Mouse (Mus musculus): ENCODE results near the gene Nqo1. TPM values are rescaled to one million over a fixed set of nuclear protein-coding genes. Genes with fewer than 3 reads are reported as not detected.

The Nqo1 gene
- total RNA-seq, 4 experiments from 2014 or later = 5.2 to 7.8 (median 6.7) TPM

DNA sequence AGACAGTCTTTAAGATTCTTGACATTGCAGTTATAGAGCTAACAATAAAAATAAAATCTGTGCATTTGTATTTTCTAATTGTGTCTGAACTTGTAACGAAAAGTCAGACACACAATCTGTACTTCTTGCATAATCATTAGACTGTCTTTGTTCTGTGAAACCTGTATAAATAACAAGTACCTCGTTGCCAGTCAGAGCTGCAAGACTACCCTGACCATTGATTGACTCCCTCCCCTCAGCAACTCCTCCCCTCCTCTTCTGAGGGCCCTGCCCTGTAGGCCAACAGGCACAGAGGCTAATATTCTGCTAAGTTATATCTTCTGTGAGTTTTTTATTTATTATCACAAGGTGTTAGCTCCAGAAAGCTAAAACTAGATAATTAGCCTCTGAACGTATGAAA is 2.9 kb upstream of the Nqo1 start:
- DNase-seq (ENCODE audit: low spot score in 2 of 2) = no peak

DNA sequence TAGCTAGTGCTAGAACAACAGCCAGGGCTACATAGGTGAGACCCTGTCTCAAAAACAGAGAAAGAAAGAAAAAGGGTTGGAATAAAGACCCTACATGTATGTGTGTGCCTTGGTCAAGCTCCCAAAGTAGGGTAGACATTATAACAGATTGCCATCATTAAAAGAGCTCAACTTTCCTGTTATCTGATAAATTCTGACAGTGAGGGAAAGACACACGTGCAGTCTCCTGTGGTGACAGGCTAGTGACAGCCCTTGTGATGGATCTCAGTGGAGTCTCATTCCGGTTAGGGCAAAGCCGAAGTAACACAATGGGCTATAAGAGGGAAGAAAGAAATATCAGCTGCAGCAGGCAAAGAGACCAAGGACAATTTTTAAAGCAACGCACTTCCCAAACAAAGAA is 1.1 kb upstream of the Nqo1 start:
- DNase-seq (ENCODE audit: low spot score in 2 of 2) = no peak

DNA sequence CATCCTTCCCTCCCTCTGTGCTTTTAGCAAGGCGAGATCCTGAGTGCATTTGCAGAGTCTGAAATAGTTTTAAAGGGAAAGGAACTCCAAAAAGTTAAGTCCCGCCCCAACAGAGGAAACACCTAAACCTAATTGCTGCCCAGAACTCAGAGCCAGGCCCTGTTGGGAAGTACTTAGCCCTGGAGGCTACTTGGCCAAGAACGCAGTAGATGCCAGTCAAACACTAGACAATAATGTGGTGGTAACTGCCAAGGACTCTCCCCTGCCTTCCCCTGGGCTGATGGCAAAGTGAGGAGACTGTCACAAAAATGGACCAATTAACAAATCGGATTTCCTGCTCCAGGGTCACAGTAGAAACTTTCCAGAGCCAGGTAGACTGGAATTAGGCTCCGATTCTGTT is 1.1 kb downstream of the Nqo1 start:
- no peak for DNase-seq (ENCODE audit: low spot score in 2 of 2)

DNA sequence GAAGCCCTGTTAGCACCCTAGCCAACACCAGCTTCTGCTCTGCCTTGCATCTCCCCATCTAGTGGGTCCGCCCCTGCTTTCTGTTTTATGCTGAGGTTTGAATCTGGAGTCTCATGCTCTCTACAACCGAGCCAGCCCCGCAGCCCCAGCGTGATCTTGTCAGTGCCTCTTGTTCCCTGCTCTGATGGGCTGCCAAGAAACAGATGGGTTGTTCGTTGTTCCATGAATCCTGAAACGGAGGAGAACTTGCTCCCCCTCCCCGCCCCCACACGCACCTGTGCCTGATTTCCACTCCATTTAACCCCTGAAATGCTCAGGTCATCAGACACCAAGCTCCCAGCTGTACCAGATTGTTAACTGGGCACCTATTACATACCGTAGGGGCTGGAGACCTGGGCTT is 3.5 kb downstream of the Nqo1 start:
- DNase-seq (ENCODE audit: low spot score in 2 of 2) = no peak

DNA sequence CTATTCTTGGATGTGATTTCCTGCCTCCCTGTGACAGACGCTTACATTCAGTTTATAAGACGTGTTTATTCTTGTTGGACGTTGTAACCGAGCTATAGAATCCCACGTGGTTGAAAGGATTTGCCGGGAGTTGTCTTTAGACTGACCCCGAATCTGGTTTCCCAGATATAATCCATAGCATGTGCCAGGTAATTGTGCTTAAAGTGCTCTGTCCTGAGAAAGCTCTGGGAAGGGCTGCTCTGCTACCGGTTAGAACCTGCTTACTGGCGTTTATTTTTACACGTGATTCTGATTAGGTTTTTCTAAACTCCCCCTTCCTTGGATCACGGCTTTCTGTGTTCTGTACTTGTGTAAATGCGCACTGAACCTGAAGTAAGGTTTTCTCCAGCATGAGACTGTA is 5.3 kb downstream of the Nqo1 start:
- no peak for DNase-seq (ENCODE audit: low spot score in 2 of 2)

DNA sequence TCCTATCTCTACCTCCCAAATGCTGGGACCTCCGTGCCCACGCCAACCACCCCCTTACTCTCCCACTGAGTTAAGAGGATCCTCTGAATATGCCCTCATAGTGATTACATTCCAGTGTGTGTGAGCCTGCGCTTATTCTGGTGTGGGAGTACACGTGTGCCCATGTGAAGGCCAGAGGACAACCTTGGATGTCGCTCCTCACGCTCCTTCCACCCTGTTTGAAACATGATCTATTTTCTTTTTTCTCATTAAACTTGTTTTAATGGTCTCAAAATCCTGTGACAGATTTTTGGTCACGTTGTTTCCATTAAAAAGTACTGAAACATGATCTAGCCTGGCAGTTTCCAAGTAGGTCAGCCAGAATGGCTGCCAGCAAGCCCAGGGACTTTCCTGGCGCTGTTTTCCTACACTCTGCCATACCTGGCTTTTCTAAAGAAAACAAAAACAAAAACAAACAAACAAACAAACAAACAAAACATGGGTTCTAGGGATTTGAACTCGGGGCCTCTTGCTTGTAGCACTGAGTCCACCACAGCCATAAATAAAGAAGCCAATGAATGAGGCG is 6.8 kb downstream of the Nqo1 start:
- no peak for DNase-seq (ENCODE audit: low spot score in 2 of 2)

DNA sequence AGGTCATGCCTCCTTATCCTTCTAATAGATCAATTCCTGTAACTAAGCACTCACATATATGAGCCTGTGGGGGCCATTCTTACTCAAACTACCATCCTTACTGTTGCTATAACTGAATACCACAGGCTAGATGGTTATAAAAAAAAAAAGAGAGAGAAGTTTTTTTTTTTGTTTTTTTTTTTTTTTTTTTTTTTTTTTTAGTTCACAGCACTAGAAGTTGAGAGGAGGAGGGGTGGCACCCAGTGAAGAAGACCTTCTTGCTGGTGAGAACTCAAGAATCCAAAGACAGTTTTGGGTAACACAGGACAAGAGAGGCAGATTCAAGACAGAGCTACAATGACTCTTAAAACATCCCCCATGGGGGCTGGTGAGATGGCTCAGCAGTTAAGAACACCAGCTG is 7.6 kb downstream of the Nqo1 start:
- DNase-seq (ENCODE audit: low spot score in 2 of 2) = no peak

DNA sequence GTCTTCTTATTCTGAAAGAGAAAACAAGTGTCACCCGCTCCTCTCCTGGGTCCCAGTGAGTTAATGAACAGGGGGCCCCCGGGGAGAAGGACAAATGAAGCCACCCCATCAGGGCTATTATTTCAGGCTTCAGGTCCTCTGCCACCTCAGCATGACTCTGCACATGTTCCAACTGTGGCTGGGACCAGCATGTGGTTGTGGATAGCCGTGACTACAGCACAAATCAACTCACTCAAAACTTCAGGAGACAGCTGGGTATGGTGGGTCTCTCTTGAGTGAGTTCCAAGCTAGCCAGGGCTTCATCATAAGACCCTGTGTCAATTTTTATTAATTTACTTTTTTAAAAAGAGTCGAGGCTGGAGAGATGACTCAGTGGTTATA is 11.9 kb downstream of the Nqo1 start:
- no peak for DNase-seq (ENCODE audit: low spot score in 2 of 2)

DNA sequence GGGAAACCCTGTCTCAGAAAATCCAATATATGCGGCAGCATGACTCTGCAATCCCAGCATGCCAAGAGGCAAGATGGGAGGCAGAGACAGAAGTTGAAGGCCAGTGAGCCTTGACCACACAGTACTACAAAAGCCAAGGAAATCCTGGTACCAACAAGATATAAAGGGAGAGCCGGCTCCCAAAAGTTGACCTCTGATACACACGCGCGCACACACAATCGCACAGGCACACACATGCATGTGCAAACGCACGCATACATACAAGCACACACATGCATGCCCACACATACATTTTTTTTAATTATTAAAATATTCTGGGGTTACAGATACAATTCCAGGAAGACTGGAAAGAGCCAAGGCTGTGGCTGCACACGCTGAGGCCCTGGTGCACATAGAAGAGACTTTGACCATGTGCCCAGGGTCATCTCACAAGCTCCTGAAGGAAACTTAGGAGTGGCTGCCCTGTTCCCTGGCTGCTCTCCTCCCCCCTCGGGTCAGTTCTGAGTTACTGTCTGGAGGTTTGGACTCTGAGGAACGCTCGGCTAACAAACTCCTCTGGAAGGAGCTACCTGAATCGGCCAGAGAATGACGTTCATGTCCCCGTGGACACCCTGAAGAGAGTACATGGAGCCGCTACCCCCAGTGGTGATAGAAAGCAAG is 12.4 kb downstream of the Nqo1 start:
- DNase-seq (ENCODE audit: low spot score in 2 of 2) = no peak

DNA sequence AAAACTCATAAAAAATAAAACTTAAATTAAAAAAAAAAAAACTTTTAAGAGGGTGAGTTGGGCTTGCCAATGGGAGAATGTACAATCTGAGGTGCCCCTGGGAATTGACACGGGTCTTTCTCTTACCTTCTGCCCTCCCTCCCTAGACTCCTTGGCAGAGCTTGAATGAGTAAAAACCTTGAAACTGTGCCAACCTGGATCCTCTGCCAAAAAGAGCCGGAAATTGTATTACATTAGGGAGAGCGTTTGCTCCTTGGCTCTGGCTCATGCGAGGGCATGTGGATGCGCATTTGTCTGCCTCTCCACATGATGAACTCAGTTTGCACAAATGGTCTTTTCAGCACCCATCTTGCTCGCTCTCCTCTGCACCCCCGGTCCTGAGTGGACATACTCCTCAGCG is 13.4 kb downstream of the Nqo1 start:
- no peak for DNase-seq (ENCODE audit: low spot score in 2 of 2)

DNA sequence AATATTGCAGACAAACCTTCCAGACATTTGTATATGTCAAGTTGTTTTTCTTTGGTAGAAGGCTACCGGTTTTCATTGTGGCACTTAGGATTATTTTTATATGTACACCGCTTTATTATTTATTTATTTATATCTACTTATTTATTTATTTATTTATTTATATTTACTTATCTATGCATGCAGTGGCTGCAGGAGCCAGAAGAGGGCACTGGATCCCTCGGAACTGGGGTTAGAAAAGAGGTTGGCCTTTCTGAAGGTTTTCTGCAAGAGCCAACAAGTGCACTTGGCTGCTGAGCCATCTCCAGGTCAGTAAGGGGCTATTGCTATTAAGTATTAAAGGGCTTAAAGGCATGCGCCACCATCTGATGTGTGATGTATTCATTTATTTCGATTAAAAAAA is 15.1 kb downstream of the Nqo1 start:
- no peak for DNase-seq (ENCODE audit: low spot score in 2 of 2)

DNA sequence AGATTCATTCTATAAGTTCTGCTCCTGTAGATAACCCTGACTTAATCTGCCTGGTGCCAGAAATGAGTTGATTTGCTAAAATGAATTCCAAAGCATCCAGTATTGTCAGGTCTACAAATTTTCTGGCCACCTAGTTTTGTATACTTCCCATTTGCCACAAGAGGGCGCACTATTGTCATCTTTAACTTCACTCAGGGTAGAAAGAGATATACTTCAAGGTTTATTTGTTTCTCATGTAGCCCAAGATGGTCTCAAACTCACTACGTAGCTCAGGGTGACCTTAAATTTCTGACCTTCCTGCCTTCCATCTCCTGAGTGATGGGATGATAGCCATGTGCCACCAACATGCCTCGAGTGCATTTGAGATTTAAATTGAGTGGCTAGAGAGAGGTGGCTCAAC is 16.4 kb downstream of the Nqo1 start:
- DNase-seq (ENCODE audit: low spot score in 2 of 2) = no peak

DNA sequence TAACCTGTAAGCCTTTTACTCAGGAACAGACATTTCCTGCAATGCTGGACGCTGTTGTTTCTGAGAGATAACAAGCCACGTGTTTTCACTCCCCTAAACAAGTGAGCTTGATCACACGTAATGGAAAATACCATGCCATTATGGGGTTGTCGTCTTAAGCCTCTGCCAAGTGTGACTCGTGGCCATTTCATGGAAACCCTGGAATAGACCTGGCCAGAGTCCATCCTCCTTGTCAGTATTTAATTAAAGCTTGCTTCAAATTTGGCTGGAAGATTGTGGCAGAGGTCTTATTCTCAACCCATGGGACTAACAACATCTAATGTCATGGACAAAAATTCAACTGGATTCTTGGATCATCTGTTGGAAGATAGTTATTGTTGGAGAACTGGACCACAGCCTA is 16.8 kb downstream of the Nqo1 start:
- no peak for DNase-seq (ENCODE audit: low spot score in 2 of 2)

DNA sequence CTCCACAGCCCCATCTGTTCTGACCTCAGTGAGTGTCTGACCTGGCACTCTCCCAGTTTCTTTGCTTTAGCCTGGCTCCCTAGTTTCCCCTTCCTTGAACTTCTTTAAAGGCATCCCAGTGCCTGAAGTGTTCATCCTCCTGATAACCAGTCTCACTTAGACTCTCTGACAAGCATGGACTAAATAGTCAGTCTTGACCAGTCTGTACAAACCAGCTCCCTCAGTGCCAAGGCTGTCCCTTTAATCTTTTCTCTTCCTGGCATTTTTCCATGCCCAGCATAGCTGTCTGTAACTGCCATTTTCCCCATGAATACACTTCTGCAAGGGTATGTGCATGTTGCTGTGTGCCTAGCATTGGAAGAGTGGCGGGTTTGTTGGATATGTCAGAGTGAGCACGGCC is 17.9 kb downstream of the Nqo1 start:
- DNase-seq (ENCODE audit: low spot score in 2 of 2) = no peak

DNA sequence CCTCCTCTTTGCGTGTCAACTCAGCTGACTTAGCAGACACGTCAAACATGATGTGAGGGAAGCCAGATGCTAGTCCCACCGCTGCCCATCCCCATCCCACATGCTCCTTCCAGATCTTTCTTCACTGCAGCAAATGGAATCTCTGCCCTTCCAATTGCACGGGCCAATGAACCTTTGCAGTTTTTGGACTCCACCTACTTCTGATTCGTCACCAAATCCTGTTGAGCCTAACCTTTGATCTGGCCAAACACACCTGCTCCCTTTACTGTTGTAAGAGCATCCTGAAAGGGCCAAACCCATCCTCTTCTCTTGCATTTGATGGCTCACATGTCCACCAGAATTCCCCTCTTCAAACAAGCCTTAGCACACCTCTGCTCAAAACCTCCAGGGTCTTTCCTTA is 18.4 kb downstream of the Nqo1 start:
- DNase-seq (ENCODE audit: low spot score in 2 of 2) = no peak

DNA sequence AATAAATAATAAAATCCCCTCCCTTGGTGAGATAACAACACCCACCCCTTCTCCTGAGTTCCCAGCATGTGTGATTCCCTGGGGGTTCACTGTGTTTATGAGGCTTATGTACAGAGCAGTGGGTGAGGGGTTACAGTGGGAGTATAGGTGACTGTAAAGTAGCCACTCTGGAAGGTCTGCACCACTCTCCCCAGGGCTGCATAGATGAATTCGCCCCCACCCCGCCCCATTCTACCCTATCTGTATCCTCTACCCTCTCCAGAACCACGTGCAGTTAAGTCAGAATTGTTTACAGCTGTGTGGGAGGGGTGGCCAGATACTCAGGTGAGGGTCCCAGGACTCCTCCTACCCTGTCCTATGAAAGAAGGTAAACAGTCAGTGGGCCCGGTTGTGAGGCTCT is 20.1 kb downstream of the Nqo1 start:
- no peak for DNase-seq (ENCODE audit: low spot score in 2 of 2)

DNA sequence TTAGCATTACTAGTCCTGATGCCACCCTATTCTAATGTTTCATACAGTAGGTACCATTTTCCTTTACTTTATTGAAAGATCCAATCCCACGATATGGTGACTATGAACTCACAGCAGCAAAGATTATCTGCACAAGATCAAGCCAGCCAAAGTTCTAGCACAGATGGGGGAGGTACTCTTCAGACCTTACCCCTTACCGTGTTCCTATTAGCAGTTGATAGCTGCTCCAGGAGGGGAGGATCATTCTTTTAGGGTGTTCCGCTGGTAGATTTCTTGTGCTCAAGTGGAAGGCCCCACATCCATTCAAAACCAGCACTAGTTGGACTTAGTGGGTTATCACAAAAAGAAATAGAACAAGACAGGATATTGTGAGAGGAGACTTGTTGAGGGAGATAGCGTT is 21.3 kb downstream of the Nqo1 start:
- no peak for DNase-seq (ENCODE audit: low spot score in 2 of 2)

DNA sequence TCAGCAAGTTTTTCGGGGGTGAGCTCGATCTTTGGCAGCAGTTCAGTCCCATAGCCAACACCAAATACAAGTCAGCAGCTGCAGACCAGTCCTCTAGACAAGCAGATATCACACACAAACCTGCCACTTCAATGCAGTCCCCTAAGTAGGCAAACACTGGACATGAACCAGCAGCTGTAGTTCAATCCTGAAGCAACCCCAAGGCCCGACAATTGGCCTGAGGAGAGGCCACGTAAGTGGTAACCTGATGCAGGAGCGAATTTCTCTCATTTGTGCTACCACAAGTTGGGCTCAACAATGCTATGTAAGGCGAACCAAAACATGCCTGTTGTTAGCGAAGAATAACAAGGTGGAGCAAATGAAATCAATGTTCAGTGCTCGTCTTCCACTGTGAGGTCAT is 22.3 kb downstream of the Nqo1 start:
- DNase-seq (ENCODE audit: low spot score in 2 of 2) = no peak

DNA sequence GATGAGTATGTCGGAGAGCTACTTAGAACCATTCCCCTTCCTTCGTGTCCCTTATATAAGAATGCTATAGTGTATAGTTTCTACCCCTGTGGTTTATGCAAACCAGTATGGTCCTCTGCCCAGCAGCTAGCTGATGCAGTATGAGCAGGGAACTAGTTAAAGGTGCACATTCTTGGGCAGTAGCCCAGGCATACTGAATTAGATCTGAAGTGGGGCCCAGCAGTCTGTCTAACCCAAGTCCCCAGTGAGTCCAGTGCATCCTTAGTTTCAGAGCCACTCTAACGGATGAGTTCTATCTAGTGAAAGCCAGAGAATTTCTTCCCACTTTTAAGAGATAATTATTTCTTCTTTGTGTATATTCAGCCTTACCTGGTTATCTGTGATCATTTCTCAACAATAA is 25.7 kb downstream of the Nqo1 start:
- DNase-seq (ENCODE audit: low spot score in 2 of 2) = no peak

DNA sequence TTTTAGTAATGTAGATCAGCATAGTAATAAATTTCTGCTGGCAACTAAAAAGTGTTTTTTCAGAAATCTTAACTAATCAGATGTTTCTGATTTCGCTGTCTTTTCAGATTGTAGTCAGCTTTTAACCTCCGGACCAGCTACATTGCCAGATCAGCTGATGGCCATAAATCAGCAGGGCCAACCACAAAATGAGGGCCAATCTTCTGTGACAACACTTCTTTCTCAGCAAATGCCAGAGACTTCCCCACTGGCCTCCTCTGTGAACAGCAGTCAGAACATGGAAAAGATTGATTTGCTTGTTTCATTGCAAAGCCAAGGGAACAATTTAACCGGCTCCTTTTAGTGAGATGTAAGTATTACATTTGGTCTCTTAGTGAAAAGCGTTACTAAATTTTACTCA is 32.7 kb downstream of the Nqo1 start:
- DNase-seq (ENCODE audit: low spot score in 2 of 2) = no peak

Measured in left cerebral cortex, adult 8-10 months (tissue).